Mouse (Mus musculus) midbrain, postnatal 0 days (tissue): ENCODE measurements around the gene Stim2. TPM values are rescaled to one million over a fixed set of nuclear protein-coding genes. Genes with fewer than 3 reads are reported as not detected.

ENCODE experiments used
- ATAC-seq: fragments of 200-750 bp; cut with Nextera tagmentation; 2 replicates; pipeline ENCODE4 v1.8.0; 2017; ENCODE audit warnings: moderate number of reproducible peaks, mild to moderate bottlenecking, moderate TSS enrichment, moderate library complexity; ENCODE audit not compliant: low FRiP score
- DNase-seq: peaks from one replicate; pipeline ENCODE4 v3.0.0-alpha.2; 2015; ENCODE audit warnings: low spot score
- H3K27ac ChIP-seq: fragments of 300-500 bp; sonication (generic); 2 replicates; pipeline ENCODE4 v1.5.1; 2014; ENCODE audit warnings: low read depth, mild to moderate bottlenecking, low read length, mixed read lengths
- H3K27me3 ChIP-seq: fragments of 300-500 bp; sonication (generic); 2 replicates; pipeline ENCODE4 v1.6.1; 2014; ENCODE audit warnings: low read length, control low read depth, mixed read lengths; ENCODE audit not compliant: insufficient read depth
- H3K36me3 ChIP-seq: fragments of 300-500 bp; sonication (generic); 2 replicates; pipeline ENCODE4 v1.6.1; 2014; ENCODE audit warnings: low read length, control low read depth, mixed read lengths; ENCODE audit not compliant: insufficient read depth
- H3K4me1 ChIP-seq: fragments of 300-500 bp; sonication (generic); 2 replicates; pipeline ENCODE4 v1.6.1; 2014; ENCODE audit warnings: mild to moderate bottlenecking, control low read depth, antibody characterized with exemption, low read length, mixed read lengths; ENCODE audit not compliant: insufficient read depth
- H3K4me2 ChIP-seq: fragments of 300-500 bp; sonication (generic); 2 replicates; pipeline ENCODE4 v1.6.1; 2014; ENCODE audit warnings: low read depth, mild to moderate bottlenecking, low read length, mixed read lengths; ENCODE audit not compliant: poor library complexity, severe bottlenecking
- H3K4me3 ChIP-seq: fragments of 300-500 bp; sonication (generic); 2 replicates; pipeline ENCODE4 v1.5.1; 2014; ENCODE audit warnings: low read depth, mild to moderate bottlenecking, low read length, moderate library complexity
- H3K9ac ChIP-seq: fragments of 300-500 bp; sonication (generic); replicated peaks from 2 replicates; pipeline ENCODE4 v1.6.1; 2014; ENCODE audit warnings: mild to moderate bottlenecking, low read length, moderate library complexity, mixed read lengths; ENCODE audit not compliant: poor library complexity, severe bottlenecking
- H3K9me3 ChIP-seq: fragments of 300-500 bp; sonication (generic); 2 replicates; pipeline ENCODE4 v1.6.1; 2016; ENCODE audit warnings: low read length, control low read depth
- CTCF ChIP-seq: IDR thresholded peaks from 2 replicates; pipeline ENCODE4 v1.5.1; 2016; ENCODE audit warnings: antibody characterized with exemption, mild to moderate bottlenecking
- WGBS: fragments of 180-500 bp; shearing (Covaris S2); extraction: QIAGEN DNeasy Blood & Tissue Kit; methylation state at CpG from one replicate; pipeline ENCODE4 v1.1.7; 2014; 5-methylcytosine and 5-hydroxymethylcytosine counted together
- polyA plus RNA-seq: library from polyadenylated mRNA; unstranded; fragments of >200 nt; fragmentation: Nextera tagmentation; extraction: Ambion mirVana; gene quantifications from 2 replicates; pipeline ENCODE4 v1.2.1, GENCODE M21; 2015
- total RNA-seq: library from RNA; depleted of rRNA; stranded (reverse); fragments of >200 nt; gene quantifications from 2 replicates; pipeline ENCODE4 v1.2.3, GENCODE M21; 2014

Gene Stim2
- total and polyA plus RNA-seq, 2 experiments from 2014 or later: 29.2 to 34.9 TPM

DNA sequence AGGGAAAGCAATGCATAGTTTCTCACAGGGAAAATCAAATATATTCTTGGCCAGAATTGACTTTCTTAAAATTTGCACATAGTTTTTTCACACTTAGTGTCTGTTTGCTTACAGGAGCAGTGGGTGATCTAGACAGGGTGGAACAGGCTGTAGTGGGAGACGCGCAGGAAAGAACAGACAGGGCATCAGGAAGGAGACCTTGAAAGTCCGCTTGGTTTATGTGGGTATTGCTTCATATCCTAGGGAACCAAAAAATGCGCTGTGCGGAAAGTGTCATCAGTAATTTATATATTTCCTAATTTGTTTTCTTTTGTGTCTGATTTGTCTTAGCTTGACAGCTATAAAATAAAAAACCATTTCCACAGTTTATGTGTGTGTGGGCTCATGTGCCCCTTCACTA is 110.8 kb downstream of the Stim2 start:
- Histone ChIP-seq H3K9ac (no peak overlapping the region), H3K4me1 (no peaks in the 10 kb centered on the region), H3K27me3 (no peaks in the 10 kb centered on the region), H3K4me3 (no peak overlapping the region), H3K27ac (no peak overlapping the region), H3K36me3 (no peaks in the 10 kb centered on the region), H3K9me3 (no peaks in the 10 kb centered on the region), H3K4me2 (no peak overlapping the region)
- 95% methylated on average over 5 of the region's 5 CpGs for WGBS
- TF ChIP-seq CTCF: no peak
- no peak for DNase-seq
- ATAC-seq: no peak

DNA sequence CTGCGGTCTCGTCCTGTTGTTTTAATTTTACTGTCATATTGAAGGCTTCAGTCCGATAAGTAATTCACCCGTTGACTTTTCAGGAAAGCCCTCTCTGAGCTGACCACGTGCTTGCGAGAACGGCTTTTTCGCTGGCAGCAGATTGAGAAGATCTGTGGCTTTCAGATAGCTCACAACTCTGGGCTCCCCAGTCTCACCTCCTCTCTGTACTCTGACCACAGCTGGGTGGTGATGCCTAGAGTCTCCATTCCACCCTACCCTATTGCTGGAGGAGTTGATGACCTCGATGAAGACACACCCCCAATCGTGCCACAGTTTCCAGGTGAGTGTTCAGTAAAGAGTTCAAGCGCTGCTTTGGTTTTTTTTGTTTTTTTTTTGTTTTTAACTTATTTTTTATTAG is 112.5 kb downstream of the Stim2 start:
- DNase-seq: no peak
- Histone ChIP-seq H3K9ac (no peak overlapping the region), H3K4me2 (no peak overlapping the region), H3K9me3 (no peaks in the 10 kb centered on the region), H3K4me1 (no peaks in the 10 kb centered on the region), H3K27ac (no peak overlapping the region), H3K4me3 (no peak overlapping the region), H3K27me3 (no peaks in the 10 kb centered on the region), H3K36me3 (peaks cover under 1% of the 10 kb centered on the region; the same call in 1 of the 2 replicates)
- no peak for TF ChIP-seq CTCF
- no peak for ATAC-seq
- WGBS: 92% methylated on average over 11 of the region's 11 CpGs

DNA sequence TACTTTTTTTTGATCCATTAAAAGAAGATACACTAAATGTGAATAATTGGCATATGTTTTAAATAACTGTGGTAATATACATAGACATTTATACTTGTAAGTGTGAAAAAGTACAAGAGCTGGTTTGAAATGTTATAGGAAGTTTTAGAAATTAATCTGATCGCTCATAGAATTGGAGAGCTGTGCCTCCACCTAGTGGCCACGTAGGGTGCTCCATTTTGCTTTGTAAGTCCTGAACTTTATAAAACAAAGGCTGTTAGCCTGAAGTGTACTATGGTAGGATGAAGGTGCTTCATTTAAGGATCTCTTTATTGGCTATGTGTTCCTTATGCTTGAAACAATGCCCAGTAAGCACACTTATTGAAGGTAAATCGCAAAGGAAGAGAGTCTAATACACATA is 115.0 kb downstream of the Stim2 start:
- Histone ChIP-seq H3K4me1 (no peaks in the 10 kb centered on the region), H3K27ac (no peak overlapping the region), H3K9ac (no peak overlapping the region), H3K4me3 (no peak overlapping the region), H3K4me2 (no peak overlapping the region), H3K27me3 (no peaks in the 10 kb centered on the region), H3K36me3 (peaks cover 4% of the 10 kb centered on the region; the same call in 1 of the 2 replicates), H3K9me3 (no peaks in the 10 kb centered on the region)
- ATAC-seq: no peak
- WGBS: 37% methylated on average over 3 of the region's 3 CpGs
- peak; percentile 89 for TF ChIP-seq CTCF
- peak; percentile 79 for DNase-seq

GRCm38 (mm10) chr5:54116538-54116937 is 118.2 kb downstream of the Stim2 start:
- no peak for DNase-seq
- ATAC-seq: no peak
- H3K9me3 ChIP-seq: no peaks in the 10 kb centered on the region

DNA sequence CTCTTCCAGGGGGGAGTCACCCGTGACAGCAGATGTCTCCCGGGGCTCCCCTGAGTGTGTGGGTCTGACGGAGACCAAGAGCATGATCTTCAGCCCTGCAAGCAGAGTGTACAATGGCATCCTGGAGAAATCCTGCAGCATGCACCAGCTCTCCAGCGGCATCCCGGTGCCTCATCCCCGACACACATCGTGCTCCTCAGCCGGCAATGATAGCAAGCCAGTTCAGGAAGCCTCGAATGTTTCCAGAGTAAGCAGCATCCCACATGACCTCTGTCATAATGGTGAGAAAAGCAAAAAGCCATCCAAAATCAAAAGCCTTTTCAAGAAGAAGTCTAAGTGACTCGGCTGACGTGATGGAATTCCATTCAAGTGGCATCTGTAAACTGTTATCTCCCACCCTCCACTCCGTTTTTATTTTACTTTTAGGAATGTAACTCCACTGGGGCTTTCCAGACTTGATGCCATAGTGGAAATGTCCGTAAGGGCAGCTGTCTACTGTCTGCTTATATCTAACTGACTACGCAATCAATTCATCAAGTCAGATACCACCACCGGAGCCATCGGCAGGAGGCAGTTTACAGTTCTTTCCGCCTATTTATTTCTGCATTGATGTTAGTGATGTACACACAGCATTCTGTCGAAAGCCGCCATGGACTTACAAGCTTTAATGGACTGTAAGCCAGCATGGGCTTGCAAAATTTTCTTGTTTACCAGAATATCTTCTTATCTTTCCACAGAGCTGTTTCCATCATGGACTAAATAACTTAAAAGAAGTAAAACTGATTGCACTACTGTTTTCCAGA is 120.3 kb downstream of the Stim2 start:
- no peak overlapping the region for H3K27ac ChIP-seq
- no peaks in the 10 kb centered on the region for H3K4me1 ChIP-seq
- H3K36me3 ChIP-seq: peaks cover 4% of the 10 kb centered on the region; the same call in 1 of the 2 replicates
- no peak for ATAC-seq
- no peak for TF ChIP-seq CTCF
- DNase-seq: no peak
- no peaks in the 10 kb centered on the region for H3K9me3 ChIP-seq
- no peak overlapping the region for H3K9ac ChIP-seq
- H3K4me2 ChIP-seq: no peak overlapping the region
- no peak overlapping the region for H3K4me3 ChIP-seq
- no peaks in the 10 kb centered on the region for H3K27me3 ChIP-seq
- WGBS: 83% methylated on average over 19 of the region's 19 CpGs

More at GRCm38 (mm10) chr5:54116538-54116937, 118.2 kb downstream of the Stim2 start:
- Histone ChIP-seq H3K36me3 (peaks cover 4% of the 10 kb centered on the region; the same call in 1 of the 2 replicates), H3K27me3 (no peaks in the 10 kb centered on the region), H3K4me2 (no peak overlapping the region), H3K4me3 (no peak overlapping the region), H3K9ac (no peak overlapping the region), H3K27ac (no peak overlapping the region), H3K4me1 (no peaks in the 10 kb centered on the region)
- TF ChIP-seq CTCF: no peak
- WGBS: 80% methylated on average over 10 of the region's 10 CpGs

- ATAC-seq (no peak), DNase-seq (no peak)
- no peak for TF ChIP-seq CTCF
These were observed 149.9 kb downstream of the Stim2 start for GRCm38 (mm10) chr5:54148091-54148795.

More at GRCm38 (mm10) chr5:54148091-54148795, 149.9 kb downstream of the Stim2 start:
- Histone ChIP-seq H3K4me1 (no peaks in the 10 kb centered on the region), H3K27me3 (no peaks in the 10 kb centered on the region), H3K9me3 (no peaks in the 10 kb centered on the region), H3K9ac (no peak overlapping the region), H3K4me2 (no peak overlapping the region), H3K4me3 (no peak overlapping the region), H3K36me3 (no peaks in the 10 kb centered on the region), H3K27ac (no peak overlapping the region)
- WGBS: 71% methylated on average over 5 of the region's 5 CpGs
